Mouse (Mus musculus) gastrocnemius, adult 2 months (tissue): ENCODE measurements at regions not wholly inside any gene's neighbourhood (a gene's known extent, or its start where the extent isn't known, plus 50 kb on each side); places are given as distances from the start of the nearest gene placed in this dataset.

ENCODE experiments used
- DNase-seq: peaks from one replicate; pipeline ENCODE4 v3.0.0; 2022
- H3K27ac ChIP-seq: fragments of 200-600 bp; 2 replicates; pipeline ENCODE4 v1.8.1; 2022; ENCODE audit warnings: mild to moderate bottlenecking
- H3K4me3 ChIP-seq: fragments of 200-600 bp; 2 replicates; pipeline ENCODE4 v1.8.1; 2022; ENCODE audit warnings: mild to moderate bottlenecking, moderate library complexity
- CTCF ChIP-seq: fragments of 200-600 bp; IDR thresholded peaks from 2 replicates; pipeline ENCODE4 v1.8.1; 2022; ENCODE audit warnings: antibody characterized with exemption, mild to moderate bottlenecking, moderate library complexity
- intact Hi-C: fragments of 180-260 bp; cut with DNase I; formaldehyde crosslinking; loops from one replicate; pipeline ENCODE4 v1.15.1; 2025

DNA sequence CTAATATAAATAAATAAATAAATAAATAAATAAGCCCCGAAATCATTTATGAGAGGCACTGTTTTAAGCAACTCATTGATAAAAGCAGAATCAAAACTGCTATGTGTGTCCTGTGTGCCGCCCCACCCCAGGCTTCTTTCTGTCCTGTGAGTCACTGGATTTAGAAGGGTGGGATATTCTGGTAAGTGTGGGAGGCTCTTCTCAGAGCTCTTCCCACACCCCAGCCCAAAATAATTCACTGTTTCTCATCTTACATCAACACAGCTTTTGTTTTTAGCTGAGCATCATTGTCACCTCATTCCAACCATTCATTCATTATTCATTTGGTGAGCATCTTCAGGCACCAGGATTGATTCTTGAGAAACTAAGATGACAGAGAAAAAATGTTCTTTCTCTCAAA is 118.4 kb downstream of the Barx2 start:
- TF ChIP-seq CTCF, result no peak
- no peak overlapping the region for H3K4me3 ChIP-seq
- intact Hi-C loops, result no loop called here

DNA sequence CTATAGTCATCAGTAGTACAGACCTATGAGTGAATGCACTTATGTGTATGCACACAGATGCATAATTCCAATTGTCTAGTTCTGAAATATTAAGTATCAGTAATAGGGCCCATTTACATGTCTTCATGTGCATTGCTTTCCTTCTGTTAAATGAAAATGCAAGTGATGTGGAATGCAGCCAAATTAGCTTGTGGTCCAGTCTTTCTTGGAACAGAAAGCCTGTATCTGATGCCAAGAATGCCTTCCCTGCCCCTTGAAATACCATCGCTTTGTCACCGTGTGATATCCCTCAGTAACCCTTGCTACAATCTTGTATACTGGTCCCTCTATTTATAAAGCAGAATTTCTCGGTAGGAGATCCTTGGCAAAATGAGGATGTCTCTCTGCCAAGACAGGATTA is 137.3 kb downstream of the Barx2 start:
- intact Hi-C loops, result no loop called here
- TF ChIP-seq CTCF, result no peak
- no peak for DNase-seq
- Histone ChIP-seq H3K27ac (no peak overlapping the region), H3K4me3 (no peak overlapping the region)

More for the DNA sequence above, 118.4 kb downstream of the Barx2 start:
- DNase-seq, result no peak
- no peak overlapping the region for H3K27ac ChIP-seq

DNA sequence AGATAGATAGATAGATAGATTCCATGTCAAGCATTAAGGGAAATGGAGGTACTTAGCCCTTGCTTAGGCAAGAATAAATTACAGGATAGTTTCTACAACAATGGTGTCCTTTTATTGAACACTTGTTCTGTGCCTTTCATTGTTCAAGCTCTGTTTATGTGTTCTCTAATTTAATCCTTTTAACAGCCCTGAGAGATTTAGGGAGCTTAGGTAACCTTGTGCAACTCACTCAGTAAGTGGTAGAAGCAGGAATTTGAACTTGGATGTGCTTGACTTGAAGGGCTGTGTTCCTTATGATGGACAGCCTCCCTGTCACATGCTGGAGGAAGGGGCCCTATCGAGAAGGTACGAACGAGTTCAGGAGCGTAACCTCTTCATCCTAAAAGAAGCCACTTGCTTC is 147.9 kb downstream of the Barx2 start:
- H3K4me3 ChIP-seq, result no peak overlapping the region
- DNase-seq, result no peak
- intact Hi-C loops, result no loop called here
- TF ChIP-seq CTCF, result no peak
- H3K27ac ChIP-seq, result no peak overlapping the region

DNA sequence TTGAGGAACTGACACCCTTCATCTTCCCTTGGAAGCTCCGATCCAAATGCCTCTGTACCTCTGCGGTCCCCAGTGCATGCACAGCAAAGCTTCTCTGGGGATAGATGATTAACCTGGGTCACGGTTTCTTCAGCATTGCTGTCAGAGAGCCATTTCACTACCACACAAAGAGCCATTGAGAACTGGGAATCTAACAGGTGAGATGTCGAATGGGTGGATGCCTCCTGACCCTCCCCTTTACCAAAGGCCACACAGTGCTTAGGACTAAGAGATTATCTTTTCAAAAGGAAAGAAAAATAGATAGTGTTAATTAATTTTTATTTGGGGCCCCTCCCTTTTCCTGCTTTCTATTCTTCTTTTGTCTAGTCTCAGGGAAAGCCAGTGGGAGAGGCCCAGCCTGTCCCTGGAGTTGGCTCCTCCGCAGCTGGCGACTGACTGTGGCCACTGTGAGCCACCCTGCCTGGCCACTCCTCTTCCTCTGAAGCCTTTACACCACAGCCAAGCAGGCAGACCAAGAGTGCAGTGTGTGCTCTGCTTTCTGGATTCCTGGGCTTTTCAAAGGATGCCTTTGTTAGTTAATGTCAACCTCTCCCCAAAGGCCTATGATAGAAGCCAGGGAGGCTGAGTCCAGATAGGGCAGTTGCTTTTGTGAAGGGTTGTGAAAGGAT is 155.2 kb downstream of the Barx2 start:
- intact Hi-C loops, result no loop called here

DNA sequence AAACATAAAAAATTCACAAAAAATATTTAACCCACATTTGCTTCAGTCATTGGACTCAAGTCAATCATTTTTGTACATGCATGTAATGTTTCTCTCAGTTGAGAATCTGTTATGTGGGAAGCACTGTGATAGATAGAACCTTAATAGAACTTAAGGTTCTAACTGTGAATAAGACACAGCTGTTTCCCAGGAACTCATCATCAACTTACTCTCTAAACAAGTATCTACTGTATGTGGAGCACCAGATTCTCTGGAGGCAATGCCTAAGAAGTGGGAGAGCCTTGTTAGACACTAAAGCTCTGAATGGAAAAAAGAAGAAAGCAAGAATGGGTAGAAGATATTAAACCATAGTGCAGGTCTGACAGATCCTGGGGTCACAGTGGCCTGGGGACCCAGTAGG is 182.8 kb downstream of the Barx2 start:
- no peak for DNase-seq
- no peak for TF ChIP-seq CTCF
- intact Hi-C loops, result no loop called here
- Histone ChIP-seq H3K4me3 (no peak overlapping the region), H3K27ac (no peak overlapping the region)

More for the DNA sequence above, 155.2 kb downstream of the Barx2 start:
- H3K27ac ChIP-seq, result no peak overlapping the region
- H3K4me3 ChIP-seq, result no peak overlapping the region
- TF ChIP-seq CTCF, result no peak
- DNase-seq, result no peak

DNA sequence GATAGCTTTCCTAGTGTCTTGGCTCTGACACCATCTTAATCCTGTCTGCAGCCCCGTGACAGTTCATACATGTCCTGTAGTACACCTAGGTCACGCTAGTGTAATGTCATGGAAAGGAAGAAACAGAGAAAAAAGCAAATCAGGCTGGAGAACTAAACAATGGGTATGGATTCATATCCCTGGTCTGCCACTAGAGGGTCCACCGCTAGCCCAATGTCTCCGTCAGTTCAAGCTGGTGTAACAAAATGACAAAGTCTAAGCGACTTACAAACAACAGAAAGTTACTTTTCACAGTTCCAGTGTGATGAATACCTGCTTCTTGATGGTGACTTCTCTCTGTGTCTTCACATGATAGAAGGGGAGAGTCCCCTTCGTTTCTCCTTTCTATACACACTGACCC is 194.0 kb downstream of the Barx2 start:
- no peak overlapping the region for H3K4me3 ChIP-seq
- TF ChIP-seq CTCF, result peak; percentile 2; the same call in 1 of the 2 replicates
- no peak overlapping the region for H3K27ac ChIP-seq
- no peak for DNase-seq
- intact Hi-C loops, result no loop called here

DNA sequence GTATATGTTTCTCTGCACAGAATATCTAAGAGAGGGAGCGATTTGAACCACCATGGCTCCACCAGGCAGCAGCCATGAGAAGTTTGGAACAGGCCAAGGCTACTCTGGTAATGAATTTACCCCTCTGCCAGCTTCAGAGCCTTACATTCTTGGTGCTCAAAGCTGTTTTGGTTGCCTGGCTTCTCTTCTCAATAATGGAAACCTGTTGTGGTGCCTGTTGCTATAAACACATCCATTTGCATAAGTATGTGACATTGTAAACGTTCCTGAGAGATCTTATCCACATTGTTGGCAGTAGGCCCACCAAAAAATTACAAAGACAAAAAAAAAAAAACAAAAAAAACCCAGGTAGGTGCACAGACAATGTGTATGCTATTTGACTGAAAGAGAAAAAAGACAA is 203.2 kb downstream of the Barx2 start:
- H3K4me3 ChIP-seq, result no peak overlapping the region
- intact Hi-C loops, result no loop called here
- no peak for DNase-seq
- TF ChIP-seq CTCF, result no peak
- H3K27ac ChIP-seq, result no peak overlapping the region

DNA sequence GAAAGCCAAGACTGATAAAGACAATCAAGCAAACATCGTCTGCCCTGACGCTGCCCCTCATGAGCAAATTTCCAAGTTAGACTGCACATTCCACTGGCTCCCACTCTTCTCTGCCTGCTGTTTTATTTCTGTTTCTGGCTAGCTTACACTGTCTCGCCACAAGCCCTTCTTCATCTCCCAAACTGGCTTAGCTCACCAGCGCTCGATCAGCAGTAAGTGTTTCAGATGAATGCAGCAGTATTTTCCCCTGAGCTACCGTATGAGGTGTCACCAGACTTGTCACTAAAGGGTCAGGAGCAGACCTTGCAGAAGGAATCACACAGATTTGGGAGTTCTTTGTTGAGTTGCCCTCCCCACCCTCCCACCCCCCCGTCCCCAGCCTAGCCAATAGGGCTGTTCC is 206.6 kb downstream of the Barx2 start:
- intact Hi-C loops, result no loop called here
- Histone ChIP-seq H3K4me3 (no peak overlapping the region; the same call in 1 of the 2 replicates), H3K27ac (no peak overlapping the region)
- no peak for DNase-seq
- no peak for TF ChIP-seq CTCF

DNA sequence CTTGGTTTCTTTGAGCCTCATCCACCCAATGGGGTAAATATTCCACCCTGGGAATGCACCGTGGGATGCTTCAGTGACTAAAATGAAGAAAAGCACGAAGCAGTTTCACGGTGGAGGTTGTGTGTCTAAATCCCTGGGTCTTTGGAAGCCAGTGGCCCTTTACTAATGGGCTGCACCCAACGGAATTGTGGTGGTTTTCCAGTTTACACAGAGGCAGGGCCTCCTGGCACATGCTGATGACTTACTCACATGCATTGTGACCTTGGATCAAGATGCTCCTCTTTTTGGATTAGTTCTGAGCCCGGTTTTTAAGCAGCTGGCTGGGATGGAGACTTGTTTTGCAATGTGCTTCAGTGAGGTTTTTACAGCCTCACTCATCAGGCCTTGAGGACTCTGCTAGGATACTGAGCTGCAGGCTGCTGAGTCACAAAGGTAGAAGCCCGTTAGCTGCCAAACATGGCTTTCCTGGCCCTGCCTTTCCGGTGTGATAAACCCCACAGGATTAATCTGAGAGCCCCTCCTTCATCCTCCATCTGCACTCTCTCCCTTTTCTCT is 222.3 kb downstream of the Barx2 start:
- no peak for TF ChIP-seq CTCF
- intact Hi-C loops, result no loop called here
- Histone ChIP-seq H3K4me3 (no peak overlapping the region), H3K27ac (no peak overlapping the region)
- DNase-seq, result no peak

DNA sequence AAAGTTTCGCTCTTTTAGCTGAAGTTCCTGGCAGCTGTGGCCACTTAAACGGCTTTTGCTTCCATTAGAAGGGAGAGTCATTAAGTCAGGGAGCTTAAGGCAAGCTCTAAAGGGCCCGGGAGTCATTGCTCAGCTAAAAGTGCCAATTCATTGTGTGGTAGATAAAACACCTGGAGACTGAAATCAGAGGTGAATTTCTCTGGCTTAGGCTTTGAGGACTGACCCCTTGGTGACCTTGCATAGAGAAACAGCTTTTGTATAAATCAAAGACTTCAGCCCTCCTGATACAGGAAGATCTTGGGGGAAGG is 224.1 kb upstream of the Tmem45b start:
- Histone ChIP-seq H3K27ac (peak overlapping the region; percentile 16; the same call in 1 of the 2 replicates), H3K4me3 (peak overlapping the region; percentile 57)
- no peak for TF ChIP-seq CTCF
- intact Hi-C loops, result no loop called here
- DNase-seq, result no peak

DNA sequence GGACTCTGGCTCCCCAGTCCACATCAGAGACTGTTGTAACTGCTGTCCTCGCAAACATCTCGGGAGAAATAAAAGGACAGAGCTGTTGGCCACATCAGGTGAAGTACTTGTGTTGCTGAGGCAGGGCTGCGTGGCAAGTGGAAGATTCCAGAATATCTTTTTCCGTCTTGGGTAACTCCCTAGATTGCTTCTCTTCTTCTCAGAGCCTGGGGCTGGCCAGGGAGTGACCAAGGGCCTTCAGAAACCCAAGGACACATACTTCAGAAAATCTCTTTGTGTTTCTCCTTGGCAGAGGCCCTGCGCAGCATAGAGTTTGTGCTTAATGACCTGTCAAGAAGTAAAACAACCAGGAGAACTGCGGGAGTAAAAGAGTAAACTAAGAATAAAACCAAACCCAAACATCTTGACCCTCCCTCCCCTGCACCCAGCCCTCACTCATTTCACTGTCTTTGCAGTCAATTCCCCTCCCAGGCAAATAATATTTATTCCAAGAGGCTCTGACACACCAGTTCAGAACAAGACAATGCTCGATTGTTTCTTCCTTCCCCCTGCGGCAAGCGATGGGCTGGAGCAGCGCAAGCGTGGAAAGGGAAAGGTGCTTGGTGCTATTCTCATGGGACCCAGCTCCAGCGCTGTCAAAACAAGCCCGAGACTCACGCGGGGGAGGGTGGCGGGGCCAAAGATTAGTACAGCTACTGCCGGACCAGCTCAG is 223.6 kb upstream of the Tmem45b start:
- no peak for TF ChIP-seq CTCF
- intact Hi-C loops, result no loop called here
- Histone ChIP-seq H3K27ac (peak overlapping the region; percentile 16; the same call in 1 of the 2 replicates), H3K4me3 (peak overlapping the region; percentile 57)
- peak; percentile 43 for DNase-seq

DNA sequence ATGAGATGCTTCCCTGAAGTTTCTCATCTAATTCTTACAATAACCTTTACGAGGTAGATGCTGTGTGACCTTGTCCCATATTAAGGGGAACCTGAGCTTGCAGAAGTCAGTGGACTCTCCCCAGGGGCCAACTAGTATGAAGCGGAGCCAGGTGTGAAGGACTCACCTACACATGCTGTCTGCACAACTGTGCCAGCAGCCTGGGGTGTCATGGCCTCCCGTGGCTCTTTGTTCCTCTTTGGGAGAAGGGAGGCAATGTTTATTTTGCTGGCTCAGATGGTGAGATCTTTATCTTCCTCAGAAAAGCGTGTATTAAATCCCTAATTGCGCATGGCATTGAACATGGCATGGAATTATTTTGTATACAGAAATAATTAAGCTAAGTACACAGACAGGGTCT is 222.2 kb upstream of the Tmem45b start:
- DNase-seq, result no peak
- H3K4me3 ChIP-seq, result no peak overlapping the region
- no peak overlapping the region for H3K27ac ChIP-seq
- no peak for TF ChIP-seq CTCF
- intact Hi-C loops, result no loop called here

DNA sequence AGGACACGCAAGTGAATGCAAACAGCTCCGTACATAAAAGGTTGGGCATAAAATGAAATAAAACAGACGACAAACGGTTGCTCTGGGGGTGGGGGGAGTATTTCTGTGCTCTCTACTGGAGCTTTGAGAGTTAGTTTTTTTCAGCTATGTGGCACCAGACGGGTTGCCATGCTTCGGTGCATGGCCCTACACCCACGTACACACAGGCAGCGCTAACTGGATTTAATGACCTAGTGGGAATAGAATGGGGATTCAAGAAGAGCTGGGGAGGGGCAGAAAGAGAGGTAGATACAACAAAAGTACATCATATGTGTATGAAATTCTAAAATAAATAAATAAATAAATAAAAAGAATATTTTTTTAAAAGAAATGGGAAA is 220.5 kb upstream of the Tmem45b start:
- no peak overlapping the region for H3K4me3 ChIP-seq
- no peak for TF ChIP-seq CTCF
- no peak overlapping the region for H3K27ac ChIP-seq
- intact Hi-C loops, result no loop called here
- DNase-seq, result no peak
